Mouse (Mus musculus): ENCODE results near the gene Cxcl1. TPM values are rescaled to one million over a fixed set of nuclear protein-coding genes. Genes with fewer than 3 reads are reported as not detected.
"Not testable (repeated sequence)": the region's sequence is repeated elsewhere in the genome, so short reads cannot be mapped to it uniquely, and the experiment has no call there.

The Cxcl1 gene
- total RNA-seq (2017), result not detected in 2 replicates

DNA sequence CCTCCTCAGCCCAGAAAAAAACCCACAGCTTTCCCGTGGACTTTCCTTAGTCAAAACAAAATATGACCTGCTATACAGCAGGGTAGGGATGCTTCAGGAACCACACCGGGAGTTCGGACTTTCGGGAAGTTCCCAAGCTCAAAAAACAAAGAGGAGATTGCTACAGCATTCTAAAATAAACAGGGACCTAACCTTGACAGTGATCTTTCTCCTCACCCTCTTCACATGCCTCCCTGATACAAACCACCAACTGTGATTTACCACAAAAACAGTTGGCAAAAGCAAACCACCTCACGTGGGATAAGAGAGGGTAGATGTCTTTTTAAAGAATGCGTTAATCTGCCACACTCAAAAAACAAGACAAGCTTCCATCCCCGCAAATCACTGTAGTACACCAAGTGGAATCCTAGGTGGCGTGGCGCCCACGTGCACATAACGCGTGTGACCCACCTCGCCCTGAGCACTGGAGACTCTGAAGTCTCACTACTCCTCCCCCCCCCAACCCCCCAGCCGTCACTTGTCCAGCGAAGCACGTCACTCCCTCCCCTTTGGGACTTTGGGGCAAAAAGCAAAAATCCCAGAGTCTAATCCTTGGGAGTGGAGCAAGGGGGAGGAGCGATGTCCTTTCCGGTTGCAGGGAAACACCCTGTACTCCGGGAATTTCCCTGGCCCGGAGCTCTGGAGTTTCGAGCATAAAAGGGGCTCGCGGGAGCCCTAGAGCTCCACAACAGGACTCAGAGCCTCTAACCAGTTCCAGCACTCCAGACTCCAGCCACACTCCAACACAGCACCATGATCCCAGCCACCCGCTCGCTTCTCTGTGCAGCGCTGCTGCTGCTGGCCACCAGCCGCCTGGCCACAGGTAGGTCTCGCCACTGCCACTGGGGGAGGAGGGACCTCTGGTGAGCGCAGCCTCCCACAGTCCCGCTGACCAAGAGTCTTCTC lies at the start of gene Cxcl1:
Gene Cxcl1, plus strand, starts transcription at position 723 of the 945 bp plus-strand sequence.
- peak; percentile 29 to 67 for ATAC-seq (replicated peaks in 1 of 2; ENCODE audit: insufficient read depth in 1 of 2, low FRiP score in 2 of 2, low TSS enrichment in 1 of 2, low read depth in 1 of 2, poor library complexity in 2 of 2, severe bottlenecking in 2 of 2)

DNA sequence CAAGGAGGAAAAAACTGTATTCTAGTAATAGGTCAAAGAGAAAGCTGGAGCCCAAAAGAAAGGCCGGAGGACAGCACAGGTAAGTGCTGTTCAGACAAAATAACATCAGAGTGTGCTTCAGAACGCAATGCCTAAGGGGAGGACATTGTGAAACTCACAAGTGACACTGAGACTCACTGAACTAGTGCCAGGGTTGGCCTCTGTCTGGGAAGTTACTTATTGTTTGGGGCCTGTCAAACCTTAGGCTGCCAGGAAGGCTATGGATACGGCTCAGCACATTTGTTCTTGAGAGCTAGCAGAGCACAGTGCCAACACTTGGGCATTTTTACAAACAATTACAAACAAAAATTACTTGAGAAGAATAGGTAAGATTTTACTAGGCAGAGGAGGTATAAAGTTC lies 47.1 kb upstream of the Cxcl1 start:
- ATAC-seq (replicated peaks in 1 of 2; ENCODE audit: insufficient read depth in 1 of 2, low FRiP score in 2 of 2, low TSS enrichment in 1 of 2, low read depth in 1 of 2, poor library complexity in 2 of 2, severe bottlenecking in 2 of 2), result no peak

DNA sequence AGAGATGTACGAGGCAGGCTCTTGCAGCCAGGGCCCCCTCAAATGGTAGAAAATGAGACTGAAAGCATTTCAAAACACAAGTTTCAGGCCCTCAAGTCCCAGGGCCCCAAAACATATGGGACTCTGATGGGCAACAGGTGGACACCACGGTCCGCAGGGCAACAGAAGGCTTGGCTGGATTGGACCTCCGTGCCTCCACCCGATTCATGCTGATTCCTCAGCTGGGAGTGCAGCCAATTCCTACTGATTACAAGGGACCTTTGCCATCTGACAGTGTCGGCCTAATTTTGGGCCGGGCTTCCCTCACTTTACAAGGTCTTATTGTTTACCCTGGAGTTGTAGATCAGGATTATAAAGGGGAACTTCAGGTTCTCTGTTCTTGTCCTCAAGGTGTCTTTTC lies 40.9 kb upstream of the Cxcl1 start:
- ATAC-seq (replicated peaks in 1 of 2; ENCODE audit: insufficient read depth in 1 of 2, low FRiP score in 2 of 2, low TSS enrichment in 1 of 2, low read depth in 1 of 2, poor library complexity in 2 of 2, severe bottlenecking in 2 of 2), result not testable (repeated sequence)

DNA sequence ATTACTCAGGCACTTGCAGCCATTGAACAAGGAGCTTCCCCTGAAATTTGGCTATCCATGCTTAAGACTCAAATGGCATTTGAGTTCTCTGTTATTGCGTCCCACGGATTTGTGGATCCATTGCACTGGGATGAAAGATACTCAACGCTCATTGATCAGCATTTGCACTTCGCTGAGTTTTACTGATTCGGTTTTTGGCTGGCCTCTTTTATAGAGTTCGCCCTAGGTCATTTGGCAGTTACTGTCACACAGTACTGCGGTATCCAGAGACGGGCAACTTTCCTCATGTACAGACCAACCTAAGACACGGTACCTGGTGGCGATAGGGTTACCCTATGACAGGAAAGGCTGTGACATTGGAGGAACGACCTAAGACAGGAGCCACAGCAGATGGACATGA lies 39.6 kb upstream of the Cxcl1 start:
- ATAC-seq (replicated peaks in 1 of 2; ENCODE audit: insufficient read depth in 1 of 2, low FRiP score in 2 of 2, low TSS enrichment in 1 of 2, low read depth in 1 of 2, poor library complexity in 2 of 2, severe bottlenecking in 2 of 2), result not testable (repeated sequence)

DNA sequence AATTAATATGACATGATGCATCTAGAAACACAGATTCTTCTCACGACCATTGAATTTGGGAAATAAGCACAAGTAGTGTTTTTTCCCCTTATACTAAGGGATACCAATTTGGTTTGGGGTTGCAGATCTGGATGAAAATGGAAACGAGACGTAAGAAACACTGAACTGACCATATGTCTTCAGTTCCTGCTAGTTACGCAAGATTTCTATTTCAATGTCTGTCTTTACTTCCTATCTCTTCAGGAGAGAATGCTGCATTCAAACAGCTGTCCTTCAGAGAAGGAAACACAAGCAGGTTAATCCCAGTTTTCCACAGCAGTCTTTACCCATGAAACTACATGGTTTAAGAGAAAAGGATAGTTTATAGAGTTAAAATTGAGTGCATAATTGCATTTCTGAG lies 37.8 kb upstream of the Cxcl1 start:
- peak in 1 of 2 experiments; percentile 32; a peak in 1 of 4 replicates for ATAC-seq (replicated peaks in 1 of 2; ENCODE audit: insufficient read depth in 1 of 2, low FRiP score in 2 of 2, low TSS enrichment in 1 of 2, low read depth in 1 of 2, poor library complexity in 2 of 2, severe bottlenecking in 2 of 2)

DNA sequence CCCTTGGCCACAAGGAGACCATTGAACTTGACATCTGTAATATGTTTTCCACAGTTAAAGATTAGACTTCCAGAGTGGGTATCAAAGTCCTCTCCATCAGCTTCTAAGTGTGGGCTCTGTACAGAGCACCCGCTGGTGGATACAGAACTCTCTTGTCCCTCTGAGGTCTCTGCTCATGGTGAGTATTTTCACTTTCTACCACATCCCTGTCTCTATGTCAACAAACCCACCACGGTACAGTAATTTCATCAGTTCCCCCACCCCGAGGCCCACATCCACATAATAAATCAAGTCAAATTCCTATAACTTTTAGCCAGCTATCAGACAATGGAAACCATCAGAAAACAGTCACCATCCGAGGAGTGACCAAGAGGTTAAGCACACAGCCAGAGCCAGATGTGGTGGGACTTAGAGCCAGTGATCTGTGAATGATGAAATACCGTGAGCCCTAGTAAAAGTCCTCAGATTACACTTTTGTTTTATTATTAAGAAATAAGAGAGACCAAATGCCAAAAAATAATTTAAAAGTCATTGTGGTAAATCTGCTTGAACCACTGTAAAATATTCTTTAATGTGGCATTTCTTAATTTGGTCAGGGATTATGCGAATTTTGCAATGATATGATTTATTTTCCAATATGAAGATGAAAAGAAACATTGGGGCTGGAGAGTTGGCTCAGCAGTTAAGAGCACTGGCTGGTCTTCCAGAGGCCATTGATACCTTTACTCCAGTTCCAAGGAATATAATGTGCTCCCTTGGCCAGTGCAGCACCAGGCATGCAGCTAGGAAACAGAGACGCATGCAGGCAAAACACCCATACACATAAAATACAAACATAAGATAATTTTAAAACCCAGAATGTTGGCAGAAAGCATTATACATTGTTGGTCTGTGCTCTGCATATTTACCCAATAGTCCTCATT lies 35.5 kb upstream of the Cxcl1 start:
- no peak for ATAC-seq (replicated peaks in 1 of 2; ENCODE audit: insufficient read depth in 1 of 2, low FRiP score in 2 of 2, low TSS enrichment in 1 of 2, low read depth in 1 of 2, poor library complexity in 2 of 2, severe bottlenecking in 2 of 2)

DNA sequence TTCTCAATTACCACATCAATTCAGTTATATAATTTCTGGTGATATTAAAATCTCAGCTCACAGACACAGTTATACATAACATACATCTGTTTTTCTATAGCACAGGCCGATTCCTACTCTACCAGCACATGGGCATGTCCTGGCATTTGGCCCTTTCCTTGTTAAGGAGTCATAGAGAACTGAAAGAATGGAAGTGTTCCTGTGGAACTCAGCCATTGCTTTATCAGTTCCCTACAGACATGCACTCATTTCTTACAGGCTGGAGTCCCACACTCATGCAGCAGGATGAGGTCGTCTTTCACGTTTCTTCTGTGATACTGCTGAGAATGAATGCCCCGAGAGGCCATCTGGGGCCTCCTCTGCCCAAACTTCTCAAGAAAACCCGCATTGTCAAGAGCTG lies 33.6 kb upstream of the Cxcl1 start:
- ATAC-seq (replicated peaks in 1 of 2; ENCODE audit: insufficient read depth in 1 of 2, low FRiP score in 2 of 2, low TSS enrichment in 1 of 2, low read depth in 1 of 2, poor library complexity in 2 of 2, severe bottlenecking in 2 of 2), result no peak

DNA sequence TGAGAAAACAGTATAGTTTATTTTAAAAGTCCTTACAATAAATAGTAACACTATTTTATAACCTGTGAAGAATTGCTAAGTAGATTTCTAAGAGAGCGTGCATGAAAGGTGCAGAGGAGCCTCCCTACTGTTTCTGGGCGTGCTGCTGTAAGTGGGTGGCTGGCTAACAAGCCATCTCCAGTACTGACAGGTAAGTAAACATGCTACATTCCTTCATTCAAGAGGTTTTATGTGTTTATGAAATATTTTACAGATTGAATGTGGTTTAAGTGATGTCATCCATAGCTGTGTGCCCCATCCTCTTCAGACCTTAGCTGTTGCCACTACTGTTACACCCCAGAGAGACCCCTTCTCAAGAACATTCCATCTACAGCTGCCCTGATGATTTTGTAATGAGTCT lies 32.6 kb upstream of the Cxcl1 start:
- ATAC-seq (replicated peaks in 1 of 2; ENCODE audit: insufficient read depth in 1 of 2, low FRiP score in 2 of 2, low TSS enrichment in 1 of 2, low read depth in 1 of 2, poor library complexity in 2 of 2, severe bottlenecking in 2 of 2), result no peak

DNA sequence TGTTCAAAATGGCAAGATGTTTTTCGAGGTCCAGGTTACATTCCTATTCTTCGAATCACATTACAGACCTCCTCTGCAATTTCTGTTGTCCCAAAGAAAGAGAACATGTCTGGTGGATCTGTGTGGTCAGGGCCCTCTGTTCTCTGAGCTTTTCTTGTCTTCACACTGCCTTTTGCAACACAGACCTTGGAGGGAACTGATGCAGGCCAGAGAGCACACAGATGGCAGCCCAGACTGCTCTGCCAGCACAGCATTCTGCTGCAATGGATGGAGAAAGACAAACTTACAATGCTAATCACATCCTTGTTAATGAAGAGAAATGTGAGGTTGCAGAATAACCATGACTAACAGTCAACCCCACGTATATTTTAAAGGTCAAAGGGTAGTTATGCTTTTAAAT lies 32.0 kb upstream of the Cxcl1 start:
- ATAC-seq (replicated peaks in 1 of 2; ENCODE audit: insufficient read depth in 1 of 2, low FRiP score in 2 of 2, low TSS enrichment in 1 of 2, low read depth in 1 of 2, poor library complexity in 2 of 2, severe bottlenecking in 2 of 2), result no peak

DNA sequence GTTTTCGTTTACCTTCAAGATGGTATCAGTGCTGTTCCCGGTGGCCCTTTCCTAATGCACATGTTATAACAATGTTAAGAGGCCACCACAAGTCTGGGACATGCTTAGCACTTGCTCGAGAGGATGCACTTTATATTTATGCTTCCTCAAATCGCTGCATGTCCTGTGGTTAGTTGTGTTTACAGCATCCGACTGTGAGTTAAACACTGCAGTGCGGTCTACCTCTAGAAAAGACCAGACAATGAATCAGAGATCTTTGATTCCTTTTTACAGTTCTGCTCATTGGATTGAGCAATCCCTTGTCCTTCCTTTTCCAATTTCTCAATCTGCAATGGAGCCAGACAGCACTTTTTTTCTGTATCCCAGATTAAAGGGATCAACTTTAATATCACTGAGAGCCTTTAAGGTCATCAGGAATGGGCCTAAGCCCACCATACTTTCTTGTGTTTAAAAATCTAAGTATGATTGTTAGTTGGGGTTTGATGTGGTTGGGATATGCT lies 29.1 kb upstream of the Cxcl1 start:
- no peak for ATAC-seq (replicated peaks in 1 of 2; ENCODE audit: insufficient read depth in 1 of 2, low FRiP score in 2 of 2, low TSS enrichment in 1 of 2, low read depth in 1 of 2, poor library complexity in 2 of 2, severe bottlenecking in 2 of 2)

DNA sequence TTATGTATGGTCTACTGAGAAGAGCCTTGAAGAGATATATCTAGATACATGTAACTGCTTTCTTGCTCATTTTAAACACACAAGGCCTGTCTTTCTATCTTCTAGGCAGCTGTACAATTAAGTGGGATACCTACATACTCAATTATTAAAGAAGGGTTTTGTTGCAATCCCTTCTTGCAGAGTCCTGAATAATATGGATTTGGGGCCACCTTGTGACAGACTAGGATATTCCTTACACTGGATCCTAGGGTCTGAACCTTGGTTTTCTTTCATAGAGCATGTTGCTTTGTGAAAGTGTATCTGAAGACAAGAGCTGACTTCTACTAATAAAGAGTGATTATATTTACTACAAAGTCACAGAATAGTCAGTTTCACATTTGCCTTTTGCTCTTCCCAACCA lies 24.3 kb upstream of the Cxcl1 start:
- no peak for ATAC-seq (replicated peaks in 1 of 2; ENCODE audit: insufficient read depth in 1 of 2, low FRiP score in 2 of 2, low TSS enrichment in 1 of 2, low read depth in 1 of 2, poor library complexity in 2 of 2, severe bottlenecking in 2 of 2)

DNA sequence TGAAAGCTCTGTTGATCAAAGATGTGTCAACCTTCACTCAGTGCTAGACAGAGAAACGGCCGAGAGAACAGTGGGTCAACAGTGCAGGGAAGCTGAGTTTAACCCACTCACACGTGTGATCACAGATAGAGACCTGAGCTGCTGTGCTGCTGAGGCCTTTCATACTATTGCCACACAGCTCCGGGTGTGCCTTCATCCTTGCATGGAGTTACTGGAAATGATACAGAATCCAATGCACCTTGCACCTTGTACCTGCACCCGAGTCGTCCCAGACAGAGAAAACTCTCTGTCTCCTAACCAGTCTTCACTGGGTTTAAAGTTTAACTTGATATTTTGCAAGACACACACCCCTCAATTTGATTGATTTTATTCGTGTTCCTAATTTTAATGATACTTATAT lies 18.7 kb upstream of the Cxcl1 start:
- ATAC-seq (replicated peaks in 1 of 2; ENCODE audit: insufficient read depth in 1 of 2, low FRiP score in 2 of 2, low TSS enrichment in 1 of 2, low read depth in 1 of 2, poor library complexity in 2 of 2, severe bottlenecking in 2 of 2), result no peak

DNA sequence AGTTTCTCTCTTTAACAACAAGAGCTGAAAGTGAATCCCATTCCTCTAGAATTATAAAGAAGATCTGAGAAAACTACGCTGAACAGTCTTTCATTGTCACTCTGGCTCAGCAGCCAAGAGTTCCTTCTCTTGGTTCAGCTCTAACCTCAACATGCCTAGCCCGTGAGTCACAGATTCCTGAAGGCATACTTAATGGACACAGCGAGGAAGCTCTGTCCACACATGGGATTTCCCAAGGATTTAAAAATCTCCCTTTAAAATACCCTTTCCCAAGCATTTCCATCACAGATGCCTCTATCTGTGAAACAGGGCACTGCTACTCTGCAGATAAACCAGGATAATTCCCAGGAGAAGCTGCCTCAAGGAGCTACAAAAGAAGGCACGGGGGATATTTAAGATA lies 15.0 kb upstream of the Cxcl1 start:
- ATAC-seq (replicated peaks in 1 of 2; ENCODE audit: insufficient read depth in 1 of 2, low FRiP score in 2 of 2, low TSS enrichment in 1 of 2, low read depth in 1 of 2, poor library complexity in 2 of 2, severe bottlenecking in 2 of 2), result no peak

DNA sequence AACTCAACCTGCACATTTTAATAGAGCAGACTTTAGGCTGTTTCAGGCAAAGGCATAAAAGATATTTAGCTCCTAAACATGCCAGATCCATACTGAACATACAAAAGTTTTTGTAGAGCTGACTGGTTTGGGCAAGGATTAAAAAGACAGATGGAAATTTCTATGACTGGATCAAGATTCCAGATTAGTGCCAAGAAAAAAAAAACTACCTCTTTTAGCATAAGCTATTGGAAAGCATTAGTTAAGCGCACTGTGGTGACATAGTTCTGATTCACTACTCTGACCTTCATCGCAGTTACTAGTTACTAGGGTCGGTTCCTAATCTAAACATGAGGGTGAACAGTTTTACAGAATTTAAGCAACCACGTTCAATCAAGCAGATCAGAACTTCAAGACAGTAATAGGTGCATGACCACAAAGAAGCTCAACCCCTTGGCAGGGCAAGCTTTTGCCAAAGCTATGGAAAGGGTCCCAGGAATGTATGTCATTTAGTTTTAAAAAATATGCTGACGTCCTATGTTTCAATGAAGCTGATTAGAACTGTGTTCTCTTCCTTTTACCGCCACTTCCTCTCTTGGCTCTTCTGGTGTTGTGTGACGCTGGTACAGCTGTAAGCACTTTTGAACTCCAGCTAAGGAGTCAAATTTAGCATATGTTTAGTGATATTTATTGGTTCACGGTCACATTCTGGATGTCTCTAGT lies 14.4 kb upstream of the Cxcl1 start:
- peak; percentile 44 to 55; a peak in 3 of 4 replicates for ATAC-seq (replicated peaks in 1 of 2; ENCODE audit: insufficient read depth in 1 of 2, low FRiP score in 2 of 2, low TSS enrichment in 1 of 2, low read depth in 1 of 2, poor library complexity in 2 of 2, severe bottlenecking in 2 of 2)

DNA sequence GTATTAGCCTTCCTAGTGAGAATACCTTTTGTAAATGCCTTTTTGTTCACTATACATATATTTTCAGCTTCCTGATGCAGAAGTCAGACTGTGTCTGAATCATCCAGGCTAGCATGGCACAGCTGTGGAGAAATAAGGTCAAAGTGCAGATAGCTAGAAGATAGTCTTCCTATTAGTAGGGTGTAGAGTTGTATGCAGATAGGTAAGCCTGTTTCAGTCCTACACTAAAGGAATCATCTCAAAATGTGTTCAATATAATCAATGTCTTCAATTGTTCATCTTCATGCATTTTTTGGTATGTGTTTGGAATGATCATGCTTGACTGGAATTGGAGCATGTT lies 13.9 kb upstream of the Cxcl1 start:
- no peak for ATAC-seq (replicated peaks in 1 of 2; ENCODE audit: insufficient read depth in 1 of 2, low FRiP score in 2 of 2, low TSS enrichment in 1 of 2, low read depth in 1 of 2, poor library complexity in 2 of 2, severe bottlenecking in 2 of 2)

DNA sequence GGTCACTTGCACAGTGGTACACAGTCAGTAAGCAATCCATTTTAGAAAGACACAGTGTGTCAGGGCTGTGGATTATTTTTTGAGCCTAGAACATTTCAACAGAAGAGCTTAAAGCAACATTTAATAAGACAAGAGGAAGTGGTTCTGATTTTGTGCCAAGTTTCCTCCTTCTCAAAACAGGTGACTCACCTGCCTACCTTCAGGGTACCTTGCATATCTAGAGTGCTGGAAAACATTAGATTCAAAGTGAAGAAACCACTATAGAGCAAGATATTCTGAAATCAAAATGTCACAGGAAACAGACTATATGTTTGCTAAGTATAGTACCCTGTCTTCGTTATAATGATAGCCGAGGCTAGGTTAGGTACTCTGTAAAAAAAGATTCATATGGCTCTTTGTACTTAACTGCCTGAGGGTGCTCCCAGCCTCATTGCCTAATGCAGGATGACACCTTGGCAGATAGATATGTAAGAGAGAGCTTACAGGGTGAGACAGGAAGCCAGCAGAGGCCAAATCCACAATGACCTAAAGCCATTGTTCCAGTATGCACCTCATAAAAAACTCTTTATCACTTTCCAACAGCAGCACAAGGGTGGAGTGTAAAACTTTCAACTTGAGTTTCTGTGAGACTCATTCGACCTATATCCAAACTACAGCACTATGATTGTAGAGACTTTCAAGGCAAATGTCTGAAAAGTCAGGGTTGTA lies 11.6 kb upstream of the Cxcl1 start:
- peak in 1 of 2 experiments; percentile 19; a peak in 1 of 4 replicates for ATAC-seq (replicated peaks in 1 of 2; ENCODE audit: insufficient read depth in 1 of 2, low FRiP score in 2 of 2, low TSS enrichment in 1 of 2, low read depth in 1 of 2, poor library complexity in 2 of 2, severe bottlenecking in 2 of 2)

DNA sequence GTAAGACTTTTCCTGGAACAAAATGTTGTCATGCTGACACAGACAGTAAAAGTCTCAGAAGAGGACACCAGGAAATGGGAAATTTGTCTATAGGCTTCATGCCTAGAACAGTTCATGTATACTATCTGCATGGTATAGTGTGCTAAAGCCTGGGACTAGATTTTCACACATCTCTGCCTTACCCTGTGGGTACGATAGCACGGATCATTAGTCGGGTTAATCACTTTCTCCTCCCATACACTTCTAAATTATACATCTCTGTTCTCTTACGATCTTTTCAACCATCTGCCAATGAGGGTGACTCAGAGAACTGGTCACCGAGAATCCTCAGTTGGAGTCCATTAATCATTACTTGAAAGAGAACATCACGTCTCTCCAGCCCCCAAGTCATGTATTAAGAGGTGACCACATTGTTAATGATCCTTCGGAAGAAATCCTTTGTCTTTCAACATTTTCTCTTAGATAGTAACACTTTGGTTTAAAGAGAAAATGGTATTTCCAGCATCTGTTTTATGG lies 10.6 kb upstream of the Cxcl1 start:
- no peak for ATAC-seq (replicated peaks in 1 of 2; ENCODE audit: insufficient read depth in 1 of 2, low FRiP score in 2 of 2, low TSS enrichment in 1 of 2, low read depth in 1 of 2, poor library complexity in 2 of 2, severe bottlenecking in 2 of 2)
